Mouse (Mus musculus): ENCODE measurements at regions not wholly inside any gene's neighbourhood (a gene's known extent, or its start where the extent isn't known, plus 50 kb on each side); places are given as distances from the start of the nearest gene placed in this dataset.

GRCm38 (mm10) chr8:35143684-35144083 is 621.9 kb upstream of the Gm19410 start:
- DNase-seq (ENCODE audit: low spot score) (peak; percentile 60), ATAC-seq (ENCODE audit: insufficient read depth, low read depth) (peak; percentile 63)
- Histone ChIP-seq H3K27me3 (ENCODE audit: control insufficient read depth, insufficient read depth, low read length) (no peaks in the 10 kb centered on the region), H3K36me3 (replicated peaks; ENCODE audit: control insufficient read depth, insufficient read depth, low read length) (no peaks in the 10 kb centered on the region), H3K27ac (ENCODE audit: low read depth) (peak overlapping the region; percentile 76), H3K4me2 (ENCODE audit: low read depth, low read length) (peak overlapping the region; percentile 35), H3K4me3 (ENCODE audit: low read depth, low read length) (no peak overlapping the region), H3K9me3 (replicated peaks; ENCODE audit: control insufficient read depth, low read length) (no peaks in the 10 kb centered on the region), H3K9ac (replicated peaks; ENCODE audit: low read depth, low read length) (no peak overlapping the region), H3K4me1 (ENCODE audit: control insufficient read depth, insufficient read depth) (peaks cover 30% of the 10 kb centered on the region)
- no peak for TF ChIP-seq CTCF (IDR thresholded peaks at IDR 0.05; ENCODE audit: low read depth)
- TF ChIP-seq EP300 (IDR thresholded peaks at IDR 0.05; ENCODE audit: low read depth) = no peak
- 26% methylated on average over 7 of the region's 7 CpGs for WGBS

GRCm38 (mm10) chr8:35144401-35144800 is 621.2 kb upstream of the Gm19410 start:
- Histone ChIP-seq H3K27ac (ENCODE audit: low read depth) (peak overlapping the region; percentile 76), H3K4me2 (ENCODE audit: low read depth, low read length) (no peak overlapping the region), H3K4me1 (ENCODE audit: control insufficient read depth, insufficient read depth) (peaks cover 30% of the 10 kb centered on the region), H3K27me3 (ENCODE audit: control insufficient read depth, insufficient read depth, low read length) (no peaks in the 10 kb centered on the region), H3K9ac (replicated peaks; ENCODE audit: low read depth, low read length) (no peak overlapping the region), H3K4me3 (ENCODE audit: low read depth, low read length) (no peak overlapping the region), H3K9me3 (replicated peaks; ENCODE audit: control insufficient read depth, low read length) (no peaks in the 10 kb centered on the region), H3K36me3 (replicated peaks; ENCODE audit: control insufficient read depth, insufficient read depth, low read length) (no peaks in the 10 kb centered on the region)
- peak; percentile 64 for ATAC-seq (ENCODE audit: insufficient read depth, low read depth)
- TF ChIP-seq CTCF (IDR thresholded peaks at IDR 0.05; ENCODE audit: low read depth) = no peak
- TF ChIP-seq EP300 (IDR thresholded peaks at IDR 0.05; ENCODE audit: low read depth) = no peak
- peak; percentile 53 for DNase-seq (ENCODE audit: low spot score)
- 28% methylated on average over 4 of the region's 4 CpGs for WGBS

- ATAC-seq (ENCODE audit: insufficient read depth, low read depth) (no peak), DNase-seq (ENCODE audit: low spot score) (no peak)
- Histone ChIP-seq H3K4me3 (ENCODE audit: low read depth, low read length) (no peak overlapping the region), H3K36me3 (replicated peaks; ENCODE audit: control insufficient read depth, insufficient read depth, low read length) (no peaks in the 10 kb centered on the region), H3K4me1 (ENCODE audit: control insufficient read depth, insufficient read depth) (peaks cover 22% of the 10 kb centered on the region), H3K9me3 (replicated peaks; ENCODE audit: control insufficient read depth, low read length) (no peaks in the 10 kb centered on the region), H3K27me3 (ENCODE audit: control insufficient read depth, insufficient read depth, low read length) (no peaks in the 10 kb centered on the region), H3K4me2 (ENCODE audit: low read depth, low read length) (no peak overlapping the region), H3K9ac (replicated peaks; ENCODE audit: low read depth, low read length) (no peak overlapping the region), H3K27ac (ENCODE audit: low read depth) (no peak overlapping the region)
- WGBS = 87% methylated on average over 8 of the region's 8 CpGs
- no peak for TF ChIP-seq EP300 (IDR thresholded peaks at IDR 0.05; ENCODE audit: low read depth)
- no peak for TF ChIP-seq CTCF (IDR thresholded peaks at IDR 0.05; ENCODE audit: low read depth)
These were observed 618.1 kb upstream of the Gm19410 start for GRCm38 (mm10) chr8:35147481-35147880.

- ATAC-seq (ENCODE audit: insufficient read depth, low read depth) = no peak
These were observed 617.6 kb upstream of the Gm19410 start for GRCm38 (mm10) chr8:35147967-35148366.

GRCm38 (mm10) chr8:35152585-35152984 is 613.0 kb upstream of the Gm19410 start:
- Histone ChIP-seq H3K9me3 (replicated peaks; ENCODE audit: control insufficient read depth, low read length) (no peaks in the 10 kb centered on the region), H3K27ac (ENCODE audit: low read depth) (no peak overlapping the region), H3K4me1 (ENCODE audit: control insufficient read depth, insufficient read depth) (no peaks in the 10 kb centered on the region), H3K36me3 (replicated peaks; ENCODE audit: control insufficient read depth, insufficient read depth, low read length) (no peaks in the 10 kb centered on the region), H3K27me3 (ENCODE audit: control insufficient read depth, insufficient read depth, low read length) (no peaks in the 10 kb centered on the region), H3K4me3 (ENCODE audit: low read depth, low read length) (no peak overlapping the region), H3K4me2 (ENCODE audit: low read depth, low read length) (no peak overlapping the region), H3K9ac (replicated peaks; ENCODE audit: low read depth, low read length) (no peak overlapping the region)
- no peak for TF ChIP-seq CTCF (IDR thresholded peaks at IDR 0.05; ENCODE audit: low read depth)
- TF ChIP-seq EP300 (IDR thresholded peaks at IDR 0.05; ENCODE audit: low read depth) = no peak
- ATAC-seq (ENCODE audit: insufficient read depth, low read depth) = no peak; the same call in 1 of the 2 replicates
- DNase-seq (ENCODE audit: low spot score) = no peak
- 49% methylated on average over 8 of the region's 8 CpGs for WGBS

More at GRCm38 (mm10) chr8:35147967-35148366, 617.6 kb upstream of the Gm19410 start:
- TF ChIP-seq EP300 (IDR thresholded peaks at IDR 0.05; ENCODE audit: low read depth) (no peak), CTCF (IDR thresholded peaks at IDR 0.05; ENCODE audit: low read depth) (no peak)
- H3K4me2 ChIP-seq (ENCODE audit: low read depth, low read length) = no peak overlapping the region
- H3K36me3 ChIP-seq (replicated peaks; ENCODE audit: control insufficient read depth, insufficient read depth, low read length) = no peaks in the 10 kb centered on the region
- DNase-seq (ENCODE audit: low spot score) = no peak
- H3K4me3 ChIP-seq (ENCODE audit: low read depth, low read length) = no peak overlapping the region
- H3K27ac ChIP-seq (ENCODE audit: low read depth) = no peak overlapping the region
- H3K4me1 ChIP-seq (ENCODE audit: control insufficient read depth, insufficient read depth) = peaks cover 18% of the 10 kb centered on the region
- no peaks in the 10 kb centered on the region for H3K27me3 ChIP-seq (ENCODE audit: control insufficient read depth, insufficient read depth, low read length)
- H3K9ac ChIP-seq (replicated peaks; ENCODE audit: low read depth, low read length) = no peak overlapping the region
- no peaks in the 10 kb centered on the region for H3K9me3 ChIP-seq (replicated peaks; ENCODE audit: control insufficient read depth, low read length)
- 94% methylated on average over 8 of the region's 8 CpGs for WGBS

- TF ChIP-seq EP300 (IDR thresholded peaks at IDR 0.05; ENCODE audit: low read depth) = no peak
- TF ChIP-seq CTCF (IDR thresholded peaks at IDR 0.05; ENCODE audit: low read depth) = no peak
- Histone ChIP-seq H3K4me1 (ENCODE audit: control insufficient read depth, insufficient read depth) (no peaks in the 10 kb centered on the region), H3K9ac (replicated peaks; ENCODE audit: low read depth, low read length) (no peak overlapping the region), H3K27me3 (ENCODE audit: control insufficient read depth, insufficient read depth, low read length) (no peaks in the 10 kb centered on the region), H3K4me2 (ENCODE audit: low read depth, low read length) (no peak overlapping the region), H3K4me3 (ENCODE audit: low read depth, low read length) (no peak overlapping the region), H3K36me3 (replicated peaks; ENCODE audit: control insufficient read depth, insufficient read depth, low read length) (no peaks in the 10 kb centered on the region), H3K9me3 (replicated peaks; ENCODE audit: control insufficient read depth, low read length) (no peaks in the 10 kb centered on the region), H3K27ac (ENCODE audit: low read depth) (no peak overlapping the region)
- ATAC-seq (ENCODE audit: insufficient read depth, low read depth) (no peak), DNase-seq (ENCODE audit: low spot score) (no peak)
- WGBS = 66% methylated on average over 5 of the region's 5 CpGs
These were observed 609.3 kb upstream of the Gm19410 start for GRCm38 (mm10) chr8:35156272-35156671.
